In the genomic region with DNA sequence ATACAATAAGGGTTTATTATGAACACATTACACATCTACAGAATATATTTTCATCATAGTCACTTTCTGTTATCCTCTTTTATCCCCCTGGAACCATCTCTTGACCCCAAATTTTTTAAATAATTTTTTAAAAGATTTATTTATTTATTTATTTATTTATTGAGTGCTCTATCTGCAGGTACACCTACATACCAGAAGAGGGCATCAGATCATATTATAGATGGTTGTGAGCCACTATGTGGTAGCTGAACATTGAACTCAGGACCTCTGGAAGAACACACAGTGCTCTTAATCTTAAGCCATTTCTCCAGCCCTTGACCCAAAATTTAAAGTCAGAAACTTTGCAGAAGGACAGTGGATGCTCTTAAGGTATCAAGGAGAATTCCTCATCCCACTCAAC, we compare ENCODE assay signal across 21 mouse cellular contexts. TPM values are rescaled to one million over a fixed set of nuclear protein-coding genes. Genes with fewer than 3 reads are reported as not detected.
DNase-seq lines count a peak whose midpoint lies in the region; ATAC-seq and TF ChIP-seq lines count a peak whose summit lies in the region.
"Had no signal": no experiment of that assay in that cellular context is flagged by ENCODE, and none has a peak within 500 bp of the region (broad histone marks: within the 10 kb centered on the region; RNA-seq: fewer than 3 reads in every experiment).

No protein-coding gene starts in this region.

- no peak overlapping the region for H3K4me3 ChIP-seq in heart, adult 2 months
- H3K4me3 ChIP-seq in lung, postnatal 0 days (ENCODE audit: low read depth, low read length), result no peak overlapping the region
- no peak overlapping the region for H3K4me3 ChIP-seq in lung, adult 2 months (replicated peaks; ENCODE audit: extremely low read depth, low read depth, low read length)
- no peak overlapping the region for H3K4me3 ChIP-seq in stomach, postnatal 0 days (ENCODE audit: low read depth, low read length)
- H3K4me3 ChIP-seq: embryonic facial prominence, embryonic 12.5 days; erythroblast, embryonic 14.5 days; heart, embryonic 12.5 days; hindbrain, embryonic 12.5 days; intestine, embryonic 15.5 days; midbrain, embryonic 13.5 days; neural tube, embryonic 15.5 days had no signal

- no peak for TF ChIP-seq POLR2A in heart, adult 2 months (IDR thresholded peaks at IDR 0.05; ENCODE audit: insufficient read depth, low read depth, low read length)
- no peak for TF ChIP-seq POLR2A in lung, adult 2 months (IDR thresholded peaks at IDR 0.05; ENCODE audit: borderline replicate concordance, extremely low read depth, low read depth, low read length)

- no peak overlapping the region for H3K4me2 ChIP-seq in lung, postnatal 0 days (replicated peaks; ENCODE audit: low read depth, low read length)
- no peak overlapping the region for H3K4me2 ChIP-seq in stomach, postnatal 0 days (replicated peaks; ENCODE audit: low read depth)
- H3K4me2 ChIP-seq: embryonic facial prominence, embryonic 12.5 days; heart, embryonic 12.5 days; hindbrain, embryonic 12.5 days; intestine, embryonic 15.5 days; midbrain, embryonic 13.5 days; neural tube, embryonic 15.5 days had no signal

- CTCF ChIA-PET in Patski (lab: Charles Lee), result interaction anchor here (0.9 to 8.7 kb wide), 2 partner anchors 121 to 126 kb away, joined by 3 to 91 read pairs; a partner anchor contains a TSS

- peak; percentile 58 for TF ChIP-seq CTCF in heart, adult 2 months (IDR thresholded peaks at IDR 0.05)
- peak; percentile 37; the same call in 1 of the 2 replicates for TF ChIP-seq CTCF in lung, postnatal 0 days (IDR thresholded peaks at IDR 0.05)
- TF ChIP-seq CTCF in lung, adult 2 months (IDR thresholded peaks at IDR 0.05; ENCODE audit: insufficient read depth, low read length), result no peak
- TF ChIP-seq CTCF in Patski (IDR thresholded peaks at IDR 0.05), result peak; percentile 52
- TF ChIP-seq CTCF in stomach, postnatal 0 days (IDR thresholded peaks at IDR 0.05; ENCODE audit: low read depth), result peak; percentile 45

- H3K4me1 ChIP-seq in heart, adult 2 months (ENCODE audit: control insufficient read depth, insufficient read depth, low read length), result no peaks in the 10 kb centered on the region
- no peaks in the 10 kb centered on the region for H3K4me1 ChIP-seq in lung, postnatal 0 days (ENCODE audit: insufficient read depth, low read depth, low read length)
- H3K4me1 ChIP-seq in lung, adult 2 months (ENCODE audit: control insufficient read depth, insufficient read depth, low read length), result no peaks in the 10 kb centered on the region
- H3K4me1 ChIP-seq in stomach, postnatal 0 days (replicated peaks; ENCODE audit: control insufficient read depth, insufficient read depth), result no peaks in the 10 kb centered on the region
- H3K4me1 ChIP-seq: embryonic facial prominence, embryonic 12.5 days had no signal

- TF ChIP-seq EP300 in heart, adult 2 months (IDR thresholded peaks at IDR 0.05; ENCODE audit: insufficient read depth, low read depth, low read length), result no peak
- no peak for TF ChIP-seq EP300 in lung, postnatal 0 days (IDR thresholded peaks at IDR 0.05)
- TF ChIP-seq EP300 in stomach, postnatal 0 days (optimal IDR thresholded peaks at IDR 0.05), result no peak

- in situ Hi-C loops in Patski (cut with MboI; ENCODE audit: low pct_unique_long_range_greater_than_20kb), result no loop called here

- H3K9me3 ChIP-seq in lung, postnatal 0 days (ENCODE audit: low read length), result no peaks in the 10 kb centered on the region
- H3K9me3 ChIP-seq in stomach, postnatal 0 days (ENCODE audit: control insufficient read depth, low read length), result no peaks in the 10 kb centered on the region
- H3K9me3 ChIP-seq: embryonic facial prominence, embryonic 12.5 days; G1E; heart, embryonic 12.5 days; hindbrain, embryonic 12.5 days; intestine, embryonic 15.5 days; midbrain, embryonic 13.5 days; neural tube, embryonic 15.5 days had no signal

- H3K9ac ChIP-seq in heart, adult 2 months (ENCODE audit: low read depth, low read length), result no peak overlapping the region
- H3K9ac ChIP-seq in lung, postnatal 0 days (replicated peaks; ENCODE audit: low read depth), result no peak overlapping the region
- H3K9ac ChIP-seq in stomach, postnatal 0 days (ENCODE audit: low read length), result no peak overlapping the region
- H3K9ac ChIP-seq: embryonic facial prominence, embryonic 12.5 days; heart, embryonic 12.5 days; hindbrain, embryonic 12.5 days; intestine, embryonic 15.5 days; liver, embryonic 14.5 days; midbrain, embryonic 13.5 days; neural tube, embryonic 15.5 days had no signal

- H3K79me2 ChIP-seq in heart, adult 2 months (replicated peaks; ENCODE audit: control insufficient read depth, insufficient read depth, low read length), result no peaks in the 10 kb centered on the region

- intact Hi-C loops in heart, adult 2 months (cut with DNase I), result no loop called here

- POLR2A ChIA-PET in Patski (lab: Charles Lee), result interaction anchor here (0.8 kb wide), 1 partner anchor 13 kb away, joined by 4 read pairs; no protein-coding TSS in a partner anchor

- no peaks in the 10 kb centered on the region for H3K27me3 ChIP-seq in heart, adult 2 months (ENCODE audit: control insufficient read depth, insufficient read depth, low read length)
- no peaks in the 10 kb centered on the region for H3K27me3 ChIP-seq in lung, postnatal 0 days (replicated peaks; ENCODE audit: insufficient read depth, low read length)
- no peaks in the 10 kb centered on the region for H3K27me3 ChIP-seq in Patski
- H3K27me3 ChIP-seq in stomach, postnatal 0 days (ENCODE audit: control insufficient read depth, insufficient read depth, low read length), result no peaks in the 10 kb centered on the region
- H3K27me3 ChIP-seq: embryonic facial prominence, embryonic 12.5 days; heart, embryonic 12.5 days; intestine, embryonic 15.5 days had no signal

- no peak overlapping the region for H3K27ac ChIP-seq in heart, adult 2 months
- H3K27ac ChIP-seq in lung, postnatal 0 days (ENCODE audit: low read length), result no peak overlapping the region
- no peak overlapping the region for H3K27ac ChIP-seq in stomach, postnatal 0 days (replicated peaks)
- H3K27ac ChIP-seq: embryonic facial prominence, embryonic 12.5 days; hindbrain, embryonic 12.5 days; intestine, embryonic 15.5 days; liver, embryonic 14.5 days; midbrain, embryonic 13.5 days; neural tube, embryonic 15.5 days had no signal

- no peaks in the 10 kb centered on the region for H3K36me3 ChIP-seq in heart, adult 2 months (ENCODE audit: control insufficient read depth, insufficient read depth, low read length)
- no peaks in the 10 kb centered on the region for H3K36me3 ChIP-seq in lung, postnatal 0 days (ENCODE audit: insufficient read depth, low read length)
- no peaks in the 10 kb centered on the region for H3K36me3 ChIP-seq in stomach, postnatal 0 days (ENCODE audit: control insufficient read depth, insufficient read depth, low read length)
- H3K36me3 ChIP-seq: embryonic facial prominence, embryonic 12.5 days; G1E; heart, embryonic 12.5 days; hindbrain, embryonic 12.5 days; intestine, embryonic 15.5 days; midbrain, embryonic 13.5 days; neural tube, embryonic 15.5 days had no signal

- DNase-seq in heart, adult 2 months, result no peak
- no peak for DNase-seq in heart, adult 11 months
- peak; percentile 39 for DNase-seq in lung, postnatal 0 days (ENCODE audit: low spot score)
- DNase-seq in lung, adult 2 months, result no peak
- no peak for DNase-seq in Patski (ENCODE audit: low read depth, low spot score)
- no peak for DNase-seq in stomach, postnatal 0 days (ENCODE audit: low spot score)
- no peak for DNase-seq in ovary, postnatal 10 days (ENCODE audit: low spot score)
- DNase-seq: cerebellum, adult 8-10 months; gastrocnemius, postnatal 36 days; heart, postnatal 14 days; lung, postnatal 10 days had no signal

- no peak for ATAC-seq in lung, postnatal 0 days
- no peak for ATAC-seq in Patski
- no peak for ATAC-seq in stomach, postnatal 0 days (ENCODE audit: low FRiP score, low TSS enrichment)
- ATAC-seq: forebrain, embryonic 14.5 days; intestine, embryonic 15.5 days; midbrain, embryonic 13.5 days had no signal

RNA-seq across cellular contexts. Expression of a gene that starts 4.2 kb away (rescaled TPM):
- 1 to 10 TPM; 4.0 to 6.5 TPM for total RNA-seq in heart, adult 2 months (2021)
- 2.5 and 3.3 TPM in 2 replicates for polyA plus RNA-seq in heart, adult 2 months (2012; rRNA removed)
- 8.3 and 10.4 TPM in 2 replicates for polyA plus RNA-seq in lung, postnatal 0 days (2015; fragmentation: Nextera tagmentation; extraction: Ambion mirVana)
- 9.9 and 12.6 TPM in 2 replicates for polyA plus RNA-seq in lung, adult 2 months (2012; rRNA removed)
- polyA plus RNA-seq in Patski (2021), result 2.5 TPM
- 1.4 and 1.6 TPM in 2 replicates for polyA plus RNA-seq in stomach, postnatal 0 days (2015; fragmentation: Nextera tagmentation; extraction: Ambion mirVana)
- polyA plus RNA-seq: G1E had no signal

RNA-seq across cellular contexts. Expression of a gene that starts 7.4 kb away (rescaled TPM):
- 10 to 100 TPM; 39.4 to 45.5 TPM for total RNA-seq in heart, adult 2 months (2021)
- polyA plus RNA-seq in heart, adult 2 months (2012; rRNA removed), result 31.0 and 33.4 TPM in 2 replicates
- polyA plus RNA-seq in lung, postnatal 0 days (2015; fragmentation: Nextera tagmentation; extraction: Ambion mirVana), result 15.9 and 20.4 TPM in 2 replicates
- polyA plus RNA-seq in lung, adult 2 months (2012; rRNA removed), result 46.5 and 48.1 TPM in 2 replicates
- polyA plus RNA-seq in Patski (2021), result 57.0 TPM
- polyA plus RNA-seq in stomach, postnatal 0 days (2015; fragmentation: Nextera tagmentation; extraction: Ambion mirVana), result 12.0 and 13.3 TPM in 2 replicates
